Mouse (Mus musculus) heart, embryonic 13.5 days (tissue): Measurements from ENCODE around the gene Mtmr6. TPM values are rescaled to one million over a fixed set of nuclear protein-coding genes. Genes with fewer than 3 reads are reported as not detected.

ENCODE experiments used
- ATAC-seq: fragments of 200-750 bp; cut with Nextera tagmentation; 2 replicates; pipeline ENCODE4 v1.8.0; 2017; ENCODE audit warnings: moderate TSS enrichment; ENCODE audit not compliant: insufficient number of reproducible peaks, low FRiP score, low TSS enrichment; ENCODE audit errors: extremely low read depth
- H3K27ac ChIP-seq: fragments of 300-500 bp; sonication (generic); replicated peaks from 2 replicates; pipeline ENCODE4 v1.5.1; 2015; ENCODE audit warnings: moderate library complexity, mild to moderate bottlenecking, inconsistent platforms
- H3K27me3 ChIP-seq: fragments of 300-500 bp; sonication (generic); replicated peaks from 2 replicates; pipeline ENCODE4 v1.6.1; 2015; ENCODE audit warnings: mild to moderate bottlenecking, inconsistent platforms
- H3K36me3 ChIP-seq: fragments of 300-500 bp; sonication (generic); 2 replicates; pipeline ENCODE4 v1.6.1; 2015; ENCODE audit warnings: mild to moderate bottlenecking, inconsistent platforms
- H3K4me1 ChIP-seq: fragments of 300-500 bp; sonication (generic); 2 replicates; pipeline ENCODE4 v1.6.1; 2015; ENCODE audit warnings: inconsistent platforms
- H3K4me2 ChIP-seq: fragments of 300-500 bp; sonication (generic); 2 replicates; pipeline ENCODE4 v1.6.1; 2015; ENCODE audit warnings: inconsistent platforms, mild to moderate bottlenecking, moderate library complexity
- H3K4me3 ChIP-seq: fragments of 300-500 bp; sonication (generic); 2 replicates; pipeline ENCODE4 v1.5.1; 2015; ENCODE audit warnings: moderate library complexity, mild to moderate bottlenecking, inconsistent platforms
- H3K9ac ChIP-seq: fragments of 300-500 bp; sonication (generic); 2 replicates; pipeline ENCODE4 v1.6.1; 2015; ENCODE audit warnings: inconsistent platforms, mild to moderate bottlenecking, moderate library complexity
- H3K9me3 ChIP-seq: fragments of 300-500 bp; sonication (generic); 2 replicates; pipeline ENCODE4 v1.6.1; 2016; ENCODE audit warnings: inconsistent platforms
- WGBS: fragments of 180-500 bp; shearing (Covaris S2); methylation state at CpG from one replicate; pipeline ENCODE4 v1.1.7; 2015; ENCODE audit warnings: mixed read lengths; 5-methylcytosine and 5-hydroxymethylcytosine counted together
- polyA plus RNA-seq: library from polyadenylated mRNA; unstranded; fragments of >200 nt; fragmentation: Nextera tagmentation; extraction: Ambion mirVana; gene quantifications from 2 replicates; pipeline ENCODE4 v1.2.1, GENCODE M21; 2015

The Mtmr6 gene
- polyA plus RNA-seq, 1 experiment from 2014 or later = 24.0 TPM

DNA sequence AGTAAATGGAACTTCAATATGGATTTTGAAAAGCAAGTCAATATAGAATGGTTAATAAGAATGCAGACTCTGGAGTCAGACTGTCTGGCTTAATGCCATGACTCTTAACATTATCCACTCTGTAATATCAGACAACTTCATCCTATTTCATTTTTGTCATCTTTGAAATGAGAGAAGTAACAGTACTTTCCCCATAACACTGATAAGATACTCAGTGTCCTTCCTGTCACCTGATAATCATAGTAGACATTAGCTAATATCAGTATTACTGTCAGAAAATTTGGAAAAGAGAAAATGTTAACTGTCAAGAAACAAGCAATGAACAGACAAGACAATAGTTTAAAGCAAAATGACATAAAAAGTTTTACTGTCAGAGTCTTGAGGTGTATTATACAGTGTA is 10.3 kb upstream of the Mtmr6 start:
- Histone ChIP-seq H3K4me3 (no peak overlapping the region), H3K27ac (no peak overlapping the region), H3K4me1 (peaks cover 19% of the 10 kb centered on the region), H3K36me3 (no peaks in the 10 kb centered on the region), H3K9ac (no peak overlapping the region), H3K4me2 (no peak overlapping the region), H3K9me3 (no peaks in the 10 kb centered on the region), H3K27me3 (no peaks in the 10 kb centered on the region)
- ATAC-seq = no peak

DNA sequence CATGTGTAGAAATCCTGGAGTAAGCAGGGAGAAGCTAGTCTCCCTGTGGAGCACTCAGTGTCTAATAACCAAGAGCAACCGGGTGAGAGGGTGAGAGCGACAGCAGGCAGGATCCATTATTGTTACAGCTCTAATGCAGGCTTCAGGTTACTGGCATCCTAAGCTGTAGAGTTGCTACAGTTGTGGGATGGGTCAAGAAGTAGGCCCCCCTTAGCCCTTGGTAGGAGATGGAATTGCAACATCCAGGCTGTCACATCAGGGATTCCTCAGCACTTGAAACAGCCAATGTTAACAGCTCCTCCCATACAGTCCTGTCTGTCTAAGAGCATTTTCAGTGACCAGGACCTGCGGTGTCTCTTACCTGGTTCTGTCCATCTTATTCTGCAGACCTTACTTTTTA is 8.7 kb upstream of the Mtmr6 start:
- H3K36me3 ChIP-seq = no peaks in the 10 kb centered on the region
- H3K27ac ChIP-seq = no peak overlapping the region
- H3K4me2 ChIP-seq = no peak overlapping the region
- no peaks in the 10 kb centered on the region for H3K27me3 ChIP-seq
- WGBS = 29% methylated on average over 3 of the region's 3 CpGs
- H3K9ac ChIP-seq = no peak overlapping the region; the same call in 1 of the 2 replicates
- H3K4me3 ChIP-seq = no peak overlapping the region
- peaks cover 11% of the 10 kb centered on the region for H3K4me1 ChIP-seq
- no peak for ATAC-seq
- no peaks in the 10 kb centered on the region for H3K9me3 ChIP-seq

DNA sequence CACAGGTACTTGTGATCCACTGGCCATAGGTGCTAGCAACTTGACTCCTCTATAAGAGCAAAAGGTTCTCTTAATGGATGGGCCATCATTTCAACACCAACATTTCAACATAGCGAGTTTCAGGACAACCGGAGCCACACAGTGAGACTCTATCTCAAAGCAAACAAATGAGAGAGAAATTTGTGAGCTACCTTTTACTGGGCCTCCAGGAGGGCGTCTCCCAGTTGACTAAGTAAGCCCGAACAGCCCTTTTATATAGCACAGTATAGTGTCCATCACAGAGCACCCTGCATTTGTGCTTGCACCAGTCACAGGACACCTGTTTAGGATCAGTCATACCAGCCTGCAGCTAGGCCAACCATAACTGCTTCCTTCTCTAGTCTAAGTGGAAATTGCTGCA is 7.9 kb upstream of the Mtmr6 start:
- no peaks in the 10 kb centered on the region for H3K9me3 ChIP-seq
- ATAC-seq = no peak

DNA sequence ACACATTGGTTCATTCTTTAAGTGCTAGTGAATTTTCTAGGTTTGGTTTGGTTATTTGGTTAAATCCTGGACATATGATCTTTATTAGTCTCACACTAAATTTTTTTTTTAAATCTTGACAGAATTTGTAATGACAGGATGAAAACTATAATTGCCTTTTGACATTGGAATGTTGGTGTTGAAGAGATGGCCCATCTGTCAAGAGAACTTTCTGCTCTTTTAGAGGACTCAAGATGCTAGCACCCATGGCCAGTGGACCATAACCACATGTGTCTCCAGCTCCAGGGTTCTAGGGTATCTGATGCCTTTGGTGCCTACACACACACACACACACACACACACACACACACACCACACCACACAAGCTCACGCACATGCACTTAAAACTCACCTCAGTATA is 7.2 kb upstream of the Mtmr6 start:
- no peaks in the 10 kb centered on the region for H3K9me3 ChIP-seq
- H3K36me3 ChIP-seq = no peaks in the 10 kb centered on the region
- H3K4me1 ChIP-seq = peaks cover 10% of the 10 kb centered on the region
- 87% methylated on average over 1 of the region's 1 CpGs for WGBS
- no peaks in the 10 kb centered on the region for H3K27me3 ChIP-seq
- no peak overlapping the region for H3K4me2 ChIP-seq
- H3K9ac ChIP-seq = no peak overlapping the region
- no peak for ATAC-seq
- no peak overlapping the region for H3K4me3 ChIP-seq
- no peak overlapping the region for H3K27ac ChIP-seq

More for the DNA sequence above, 7.9 kb upstream of the Mtmr6 start:
- H3K27ac ChIP-seq = no peak overlapping the region
- no peak overlapping the region for H3K4me2 ChIP-seq
- no peaks in the 10 kb centered on the region for H3K36me3 ChIP-seq
- no peak overlapping the region for H3K9ac ChIP-seq
- H3K4me3 ChIP-seq = no peak overlapping the region
- H3K4me1 ChIP-seq = peaks cover 11% of the 10 kb centered on the region
- 64% methylated on average over 4 of the region's 4 CpGs for WGBS
- no peaks in the 10 kb centered on the region for H3K27me3 ChIP-seq

DNA sequence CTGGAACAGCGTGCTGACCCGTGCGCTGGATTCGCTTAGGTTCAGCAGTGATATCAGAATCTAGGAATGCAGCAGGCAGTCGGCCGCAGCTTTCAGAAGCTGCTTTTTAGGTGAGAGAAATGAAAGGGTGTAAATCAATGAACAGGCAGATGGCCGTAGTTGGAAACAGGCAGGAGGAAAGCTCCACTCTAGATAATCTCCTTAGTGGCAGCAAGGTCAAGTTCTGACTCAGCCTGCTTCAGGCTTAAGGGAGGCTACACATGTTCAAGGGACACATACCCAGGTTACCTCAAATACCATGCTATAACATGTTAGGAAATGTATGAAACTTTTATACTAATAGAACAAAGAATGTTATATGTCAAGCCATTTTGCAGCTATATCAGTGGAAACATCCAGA is 2.7 kb upstream of the Mtmr6 start:
- no peak overlapping the region for H3K4me3 ChIP-seq
- H3K27me3 ChIP-seq = no peaks in the 10 kb centered on the region
- 30% methylated on average over 7 of the region's 7 CpGs for WGBS
- H3K4me1 ChIP-seq = peaks cover 19% of the 10 kb centered on the region
- no peak for ATAC-seq
- no peak overlapping the region for H3K27ac ChIP-seq
- H3K9ac ChIP-seq = peak overlapping the region; percentile 8; the same call in 1 of the 2 replicates
- no peak overlapping the region for H3K4me2 ChIP-seq
- H3K9me3 ChIP-seq = no peaks in the 10 kb centered on the region
- H3K36me3 ChIP-seq = no peaks in the 10 kb centered on the region

DNA sequence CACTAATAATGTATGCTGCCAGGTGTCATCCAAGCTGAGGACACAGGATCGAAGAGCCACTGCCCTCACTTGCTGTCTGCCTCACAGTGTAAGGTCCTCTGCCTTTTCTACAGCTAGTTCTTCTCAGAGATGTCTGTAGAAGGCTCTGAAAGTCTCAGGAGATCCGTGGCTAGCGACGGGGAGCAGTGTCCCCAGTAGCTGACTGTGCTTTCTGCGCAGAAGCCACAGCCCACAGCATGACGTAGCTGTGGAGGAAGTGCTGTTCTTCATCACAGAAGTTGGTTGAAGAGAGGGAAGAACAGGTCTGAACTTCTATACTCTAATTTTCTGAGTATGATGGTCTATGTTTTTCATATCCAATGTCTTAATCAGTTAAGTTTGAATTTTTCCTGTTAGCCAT is 4.3 kb downstream of the Mtmr6 start:
- ATAC-seq = no peak
- H3K4me1 ChIP-seq = peaks cover 26% of the 10 kb centered on the region
- no peak overlapping the region for H3K4me2 ChIP-seq
- no peak overlapping the region for H3K27ac ChIP-seq
- H3K9me3 ChIP-seq = no peaks in the 10 kb centered on the region
- peaks cover 5% of the 10 kb centered on the region; the same call in 1 of the 2 replicates for H3K36me3 ChIP-seq
- no peak overlapping the region for H3K9ac ChIP-seq
- WGBS = 72% methylated on average over 6 of the region's 6 CpGs
- H3K4me3 ChIP-seq = no peak overlapping the region
- H3K27me3 ChIP-seq = no peaks in the 10 kb centered on the region

DNA sequence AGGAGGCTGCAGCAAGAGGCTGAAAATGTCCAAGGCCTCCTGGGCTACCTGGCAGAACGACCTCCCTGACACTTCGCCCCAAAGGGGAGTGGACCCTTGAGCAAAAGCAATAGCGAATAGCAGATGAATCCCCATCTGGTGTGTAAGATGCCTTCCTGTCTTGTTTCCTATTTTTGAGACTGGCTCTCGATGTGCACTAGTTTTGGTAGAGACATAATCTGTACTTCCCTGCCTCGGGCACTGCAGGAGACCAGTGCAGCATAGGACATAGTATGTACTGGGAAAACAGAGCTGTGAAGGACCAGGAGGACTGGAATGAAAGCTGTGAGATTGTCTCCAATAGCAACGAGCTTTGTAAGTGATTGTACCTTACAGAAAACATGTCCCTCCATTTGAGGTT is 8.3 kb downstream of the Mtmr6 start:
- no peak for ATAC-seq
- Histone ChIP-seq H3K4me3 (no peak overlapping the region), H3K27me3 (no peaks in the 10 kb centered on the region), H3K9me3 (no peaks in the 10 kb centered on the region), H3K9ac (no peak overlapping the region), H3K36me3 (peaks cover 11% of the 10 kb centered on the region), H3K4me1 (peaks cover 10% of the 10 kb centered on the region), H3K4me2 (no peak overlapping the region), H3K27ac (no peak overlapping the region)
- 68% methylated on average over 6 of the region's 6 CpGs for WGBS

DNA sequence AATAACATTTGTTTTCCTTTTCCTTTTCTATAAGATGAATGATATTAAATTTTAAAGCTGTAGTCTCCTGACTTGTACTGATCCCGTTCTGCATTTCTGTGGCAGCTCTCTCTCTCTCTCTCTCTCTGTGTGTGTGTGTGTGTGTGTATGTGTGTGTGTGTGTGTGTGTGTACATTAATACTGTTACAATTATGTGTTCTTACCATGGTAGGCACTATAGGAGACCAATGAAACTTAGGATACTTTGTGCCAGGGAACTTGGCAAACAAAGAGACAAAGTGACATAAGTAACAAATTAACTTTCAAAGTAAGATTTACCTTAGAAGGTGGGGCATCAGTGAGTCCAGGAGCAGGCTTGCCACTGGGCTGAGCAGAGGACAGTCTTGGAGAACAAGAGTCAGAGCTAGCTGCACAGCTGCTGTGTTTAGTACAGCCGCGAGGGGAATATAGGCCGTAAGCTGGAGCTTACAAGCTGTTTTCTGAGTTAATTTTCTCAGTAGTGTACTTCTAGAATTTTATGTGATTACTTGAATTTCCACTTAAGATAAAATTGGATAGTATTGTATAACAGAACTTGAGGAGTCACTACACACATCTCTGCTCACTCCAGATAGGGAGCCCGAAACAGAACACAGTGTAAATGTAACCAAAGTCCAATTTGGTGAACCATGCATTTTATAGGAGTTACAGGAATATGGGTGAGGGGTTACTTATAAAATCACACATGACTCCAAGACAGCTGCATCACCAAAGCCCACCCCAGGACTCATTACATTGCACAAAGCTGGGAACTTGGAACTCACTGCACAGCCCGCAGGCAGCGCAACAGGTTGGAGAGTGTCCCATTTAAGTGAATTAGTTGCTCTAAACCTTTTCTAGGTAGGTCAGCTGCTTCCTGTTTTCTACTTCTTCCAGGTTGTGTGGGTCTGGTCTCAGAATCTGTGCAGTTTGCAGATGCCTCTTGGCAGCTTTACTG is 10.6 kb downstream of the Mtmr6 start:
- ATAC-seq = no peak
- Histone ChIP-seq H3K9ac (no peak overlapping the region), H3K36me3 (peaks cover 14% of the 10 kb centered on the region), H3K4me2 (no peak overlapping the region), H3K27ac (no peak overlapping the region), H3K27me3 (no peaks in the 10 kb centered on the region), H3K4me1 (peaks cover 15% of the 10 kb centered on the region), H3K4me3 (no peak overlapping the region), H3K9me3 (no peaks in the 10 kb centered on the region)
- WGBS = 92% methylated on average over 7 of the region's 7 CpGs

DNA sequence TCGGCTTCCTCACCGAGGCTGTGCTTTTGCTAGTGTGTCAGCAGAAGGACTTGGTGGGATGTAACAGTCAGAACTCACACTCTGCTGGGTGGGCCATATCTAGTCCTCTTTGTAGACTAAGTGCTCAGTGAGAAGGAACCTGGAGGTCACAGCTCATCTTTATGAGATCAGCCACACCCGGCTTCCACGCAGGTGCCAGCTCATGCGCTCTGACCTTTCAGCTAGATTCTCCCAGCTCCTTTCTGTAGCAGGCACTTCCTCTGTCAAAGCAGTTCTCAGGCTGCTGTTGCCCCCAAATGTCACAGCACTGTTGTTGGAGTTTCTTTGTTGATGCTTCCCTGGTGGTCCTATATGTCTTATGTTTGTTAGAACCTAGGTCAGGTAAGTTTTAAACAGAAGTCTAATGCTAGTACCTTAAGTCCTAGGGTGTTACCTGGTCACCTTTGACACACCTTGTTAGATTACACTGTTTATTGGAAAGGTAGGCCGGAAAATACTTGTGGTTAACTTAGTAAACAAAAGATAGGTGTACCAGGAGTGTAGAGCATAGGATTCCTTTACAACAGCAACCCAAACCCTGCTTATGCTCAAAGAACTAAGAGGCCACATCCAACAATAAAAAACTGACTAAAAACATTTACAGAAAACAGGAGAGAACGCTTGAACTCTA is 21.3 kb downstream of the Mtmr6 start:
- Histone ChIP-seq H3K4me1 (no peaks in the 10 kb centered on the region), H3K27ac (no peak overlapping the region), H3K27me3 (no peaks in the 10 kb centered on the region), H3K9me3 (no peaks in the 10 kb centered on the region), H3K4me2 (no peak overlapping the region), H3K9ac (no peak overlapping the region), H3K36me3 (peaks cover 51% of the 10 kb centered on the region), H3K4me3 (no peak overlapping the region)
- 86% methylated on average over 7 of the region's 7 CpGs for WGBS
- ATAC-seq = no peak

DNA sequence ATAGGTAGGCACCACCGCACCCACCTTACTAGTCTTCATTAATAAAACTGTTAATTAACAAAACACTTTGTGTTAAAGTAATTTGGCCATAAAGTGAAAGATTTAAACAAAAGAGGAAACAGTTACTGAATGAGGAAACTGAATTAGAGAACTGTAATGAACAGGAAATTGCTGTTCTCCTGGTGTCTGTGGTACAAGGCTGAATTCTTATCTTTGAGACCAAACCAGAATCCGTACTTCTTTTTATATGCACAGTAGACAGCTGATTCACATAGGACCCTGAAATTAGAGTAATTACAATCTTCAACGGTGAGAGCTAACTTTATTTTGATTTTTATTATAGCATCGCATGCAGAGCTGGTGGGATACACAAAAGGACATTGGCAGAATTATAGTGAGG is 25.3 kb downstream of the Mtmr6 start:
- H3K36me3 ChIP-seq = peaks cover 64% of the 10 kb centered on the region
- no peak overlapping the region for H3K4me2 ChIP-seq
- no peak overlapping the region for H3K9ac ChIP-seq
- no peak overlapping the region for H3K27ac ChIP-seq
- WGBS = 81% methylated on average over 4 of the region's 4 CpGs
- H3K9me3 ChIP-seq = no peaks in the 10 kb centered on the region
- H3K4me1 ChIP-seq = no peaks in the 10 kb centered on the region
- no peaks in the 10 kb centered on the region for H3K27me3 ChIP-seq
- H3K4me3 ChIP-seq = no peak overlapping the region
- no peak for ATAC-seq

DNA sequence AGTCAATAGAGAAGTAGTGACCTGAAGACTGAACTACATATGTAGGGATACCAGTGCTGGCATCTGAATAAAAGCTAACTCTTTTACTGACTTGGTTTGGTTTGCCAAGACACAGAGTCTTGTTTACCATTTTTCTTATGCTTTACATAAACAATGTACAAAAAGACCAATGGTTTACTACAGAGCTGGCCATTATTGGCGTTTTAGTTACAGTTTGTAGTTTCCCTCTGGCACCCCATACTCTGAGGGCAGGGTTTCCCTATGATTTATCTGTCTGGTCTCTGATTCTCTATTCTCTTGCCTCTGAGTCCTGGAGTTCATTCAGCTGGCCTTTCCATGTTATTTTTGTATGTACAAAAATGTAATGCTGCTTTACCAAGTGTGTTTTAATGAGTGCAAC is 30.5 kb downstream of the Mtmr6 start:
- no peaks in the 10 kb centered on the region for H3K9me3 ChIP-seq
- H3K27ac ChIP-seq = no peak overlapping the region
- no peak overlapping the region for H3K4me2 ChIP-seq
- H3K4me3 ChIP-seq = no peak overlapping the region
- no peaks in the 10 kb centered on the region for H3K4me1 ChIP-seq
- 69% methylated on average over 1 of the region's 1 CpGs for WGBS
- peaks cover 67% of the 10 kb centered on the region for H3K36me3 ChIP-seq
- no peaks in the 10 kb centered on the region for H3K27me3 ChIP-seq
- no peak for ATAC-seq
- no peak overlapping the region for H3K9ac ChIP-seq
